Mouse (Mus musculus) G1E-ER4 (cell line): ENCODE results near the gene Jam3. TPM values are rescaled to one million over a fixed set of nuclear protein-coding genes. Genes with fewer than 3 reads are reported as not detected.

ENCODE experiments used
- GATA1 ChIP-seq: IDR thresholded peaks from one replicate; pipeline ENCODE4 v1.8.0; 2012; ENCODE audit warnings: low read length, inconsistent platforms
- polyA plus RNA-seq: library from polyadenylated mRNA; stranded (reverse); fragments of >175 nt; gene quantifications from 2 replicates; pipeline ENCODE4 v1.2.3, GENCODE M21; 2012

Jam3 gene
- polyA plus RNA-seq, 1 experiment, result not detected

DNA sequence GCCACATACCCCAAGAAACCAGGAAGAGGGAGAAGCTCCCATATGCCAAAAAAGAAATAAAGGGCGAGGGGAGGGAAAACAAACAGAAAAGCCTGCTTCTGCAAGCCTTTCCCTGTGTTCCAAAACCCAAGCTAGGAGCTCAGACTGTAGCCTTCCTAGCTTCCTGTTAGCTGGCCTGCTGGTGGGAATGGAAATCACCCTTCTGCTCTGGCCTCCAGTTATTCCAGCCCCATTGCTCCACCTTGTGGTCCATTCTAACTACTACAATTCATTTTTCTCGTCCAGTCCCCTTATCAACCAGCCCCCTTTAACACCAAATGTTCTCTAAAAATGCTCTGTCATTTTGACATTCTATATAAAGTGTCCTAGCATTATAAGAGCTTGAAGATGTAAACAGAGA is 20.9 kb upstream of the Jam3 start:
- TF ChIP-seq GATA1, result no peak

DNA sequence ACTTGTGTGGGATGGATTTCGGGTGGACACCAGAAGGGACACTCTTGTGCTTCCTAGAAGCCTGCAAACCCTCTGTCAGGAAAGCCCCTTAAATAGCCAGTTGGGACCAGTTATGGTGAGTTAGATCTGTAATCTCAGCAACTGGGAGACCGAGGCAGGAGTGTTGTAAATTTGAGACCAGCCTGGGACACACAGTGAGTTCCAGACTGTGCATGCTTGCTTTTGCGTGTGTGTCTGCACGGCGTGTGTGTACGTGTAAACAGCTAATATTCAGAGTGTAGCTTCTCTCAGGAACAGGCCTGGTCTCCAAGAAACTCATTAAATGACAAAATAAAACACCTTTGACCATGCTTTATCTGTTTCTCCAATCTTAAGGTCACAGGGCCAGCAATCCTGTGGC is 20.5 kb upstream of the Jam3 start:
- TF ChIP-seq GATA1, result no peak

DNA sequence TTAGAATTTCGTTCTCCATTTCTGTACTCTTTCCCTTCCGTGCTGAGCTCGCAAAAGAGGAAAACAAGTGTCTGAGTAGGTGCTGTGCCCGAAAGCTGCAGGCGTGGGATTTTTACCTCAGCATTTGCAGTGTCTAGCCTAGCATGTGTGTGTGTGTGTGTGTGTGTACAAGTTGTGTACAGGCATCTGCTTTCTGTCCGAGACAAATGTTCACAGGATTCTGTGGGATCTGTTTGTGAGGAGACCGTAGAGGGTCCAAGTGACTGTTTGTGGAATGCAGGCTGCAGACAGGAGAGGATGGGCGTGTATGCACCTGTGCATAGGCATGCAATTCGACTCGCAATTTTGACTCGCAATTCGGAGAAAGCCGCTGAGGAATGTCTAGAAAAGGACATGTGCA is 20.0 kb upstream of the Jam3 start:
- TF ChIP-seq GATA1, result no peak

GRCm38 (mm10) chr9:27174079-27174478 is 18.9 kb upstream of the Jam3 start:
- no peak for TF ChIP-seq GATA1

GRCm38 (mm10) chr9:27173646-27174045 is 18.4 kb upstream of the Jam3 start:
- no peak for TF ChIP-seq GATA1

DNA sequence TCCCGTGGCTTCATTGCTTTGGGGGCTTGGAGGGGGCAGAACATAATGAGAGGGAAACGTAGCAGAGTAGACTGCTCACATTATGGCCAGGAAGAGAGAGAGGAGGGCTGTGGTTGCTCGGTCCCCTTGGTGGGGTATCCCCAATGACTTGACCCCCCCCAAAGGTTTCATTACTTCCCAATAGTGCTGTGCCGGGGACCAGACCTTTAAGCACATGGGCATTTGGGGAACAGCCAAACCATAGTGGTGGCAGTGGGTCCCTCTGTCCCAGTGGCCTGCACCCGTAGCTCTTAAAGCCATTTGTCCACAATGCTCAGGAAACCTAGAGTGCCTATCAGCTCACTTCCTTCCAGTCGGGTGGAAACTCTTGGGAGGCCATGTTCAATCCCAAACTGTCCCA is 17.6 kb upstream of the Jam3 start:
- no peak for TF ChIP-seq GATA1

DNA sequence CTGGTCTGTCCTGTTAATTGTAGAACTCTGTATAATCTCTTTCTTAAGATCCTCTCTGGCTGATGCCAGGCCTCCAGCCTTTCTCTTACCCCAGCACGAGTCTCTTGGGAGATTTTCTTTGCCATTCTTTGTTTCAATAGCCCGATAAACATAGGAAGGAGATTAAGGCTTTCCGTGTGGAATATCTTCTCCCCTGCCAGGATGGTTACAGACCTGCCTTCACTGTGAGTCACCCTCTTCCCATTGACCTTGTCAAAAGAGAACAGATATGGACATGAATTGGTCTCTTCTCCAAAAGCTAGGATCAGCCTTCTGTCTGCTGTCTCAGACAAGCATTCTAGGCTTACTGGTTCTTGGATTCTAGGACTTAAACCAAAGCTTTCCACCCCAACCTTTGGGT is 15.5 kb upstream of the Jam3 start:
- no peak for TF ChIP-seq GATA1

DNA sequence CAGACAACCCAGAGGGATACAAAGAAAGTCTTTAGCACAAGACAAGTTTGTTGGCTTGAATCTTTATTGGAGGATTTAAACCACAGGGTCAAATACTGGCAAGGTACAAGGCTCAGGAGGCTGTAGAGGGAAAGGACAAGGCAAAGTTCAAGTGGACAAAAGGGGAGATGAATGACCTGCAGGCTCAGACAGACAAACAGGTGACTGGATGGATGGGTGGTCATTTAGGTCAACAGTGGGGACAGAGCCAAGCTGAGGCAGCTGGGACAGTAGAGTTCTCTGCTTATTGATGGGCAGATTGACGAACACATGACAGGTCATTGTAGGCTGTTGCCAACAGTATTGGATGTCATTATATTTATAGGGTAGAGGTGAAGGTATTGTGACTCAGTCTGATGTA is 11.8 kb upstream of the Jam3 start:
- TF ChIP-seq GATA1, result no peak

DNA sequence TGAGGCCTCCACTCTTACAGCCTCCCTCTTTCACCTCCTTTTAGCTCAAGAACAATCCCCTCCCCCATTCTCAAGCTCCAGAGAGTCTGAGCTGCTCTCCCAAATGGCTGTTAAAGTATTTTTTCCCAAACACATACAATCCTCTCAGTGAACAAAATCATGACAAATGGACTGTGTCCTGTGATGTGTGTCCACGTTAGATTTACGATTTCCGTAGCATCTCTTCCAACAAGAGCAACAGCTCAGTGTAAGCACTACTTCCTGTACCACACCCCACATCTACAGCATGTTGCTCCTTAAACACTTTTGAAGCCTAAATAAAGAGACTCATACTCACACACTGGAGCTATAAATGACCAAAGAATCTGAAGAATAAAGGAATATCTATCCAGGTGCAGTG is 10.4 kb upstream of the Jam3 start:
- TF ChIP-seq GATA1, result no peak

GRCm38 (mm10) chr9:27164957-27165356 is 9.7 kb upstream of the Jam3 start:
- TF ChIP-seq GATA1, result no peak

DNA sequence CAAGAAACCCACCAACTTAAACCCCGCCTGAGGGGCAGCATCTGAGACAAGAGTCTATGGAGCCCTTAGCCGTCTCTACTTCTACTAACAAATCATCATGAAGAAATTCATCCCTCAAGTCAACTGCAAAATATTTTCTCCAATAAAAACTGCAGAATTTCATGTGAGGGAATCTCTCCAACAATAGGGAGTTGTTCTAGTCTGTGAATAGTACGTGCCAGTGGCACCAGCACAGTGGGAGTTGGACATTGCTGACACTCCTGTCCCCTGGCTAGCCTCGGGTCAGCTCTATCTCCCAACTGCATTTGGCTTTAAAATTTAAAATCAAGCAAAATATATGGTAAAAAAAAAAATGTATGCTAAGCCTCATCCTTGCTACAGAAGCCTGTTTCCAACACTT is 1.4 kb downstream of the Jam3 start:
- TF ChIP-seq GATA1, result no peak

GRCm38 (mm10) chr9:27149836-27150235 is 5.4 kb downstream of the Jam3 start:
- TF ChIP-seq GATA1, result no peak

- no peak for TF ChIP-seq GATA1
These were observed 6.4 kb downstream of the Jam3 start for GRCm38 (mm10) chr9:27148631-27149471.

- no peak for TF ChIP-seq GATA1
These were observed 7.3 kb downstream of the Jam3 start for GRCm38 (mm10) chr9:27147946-27148345.

DNA sequence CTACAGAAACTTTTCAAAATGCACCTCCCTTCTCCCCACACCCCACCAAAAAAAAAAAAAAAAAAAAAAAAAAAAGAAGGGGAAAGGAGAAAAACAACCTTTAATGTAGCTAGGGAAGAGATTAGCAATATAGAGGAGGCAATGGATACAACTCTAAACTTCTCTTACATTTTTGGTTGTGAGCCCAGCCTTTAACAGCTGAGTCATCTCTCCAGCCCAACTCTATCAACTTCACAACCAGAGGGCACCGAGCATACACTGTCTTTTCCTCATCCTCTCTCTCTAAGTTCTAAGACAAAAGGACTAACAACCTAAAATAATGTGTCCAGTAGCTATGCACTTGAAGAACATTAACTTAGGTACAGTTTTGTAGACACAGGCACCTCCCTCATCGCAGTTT is 8.4 kb downstream of the Jam3 start:
- no peak for TF ChIP-seq GATA1

- TF ChIP-seq GATA1, result no peak
These were observed 10.2 kb downstream of the Jam3 start for GRCm38 (mm10) chr9:27144996-27145395.

GRCm38 (mm10) chr9:27144271-27144840 is 10.9 kb downstream of the Jam3 start:
- no peak for TF ChIP-seq GATA1
